8 mouse cellular contexts compared by ENCODE assay signal in genomic region chr1:160194529-160195336, GRCm38 (mm10). TPM values are rescaled to one million over a fixed set of nuclear protein-coding genes. Genes with fewer than 3 reads are reported as not detected.
A peak's percentile ranks its signal among the peaks of the same experiment; 100 is the strongest.
DNase-seq lines count a peak whose midpoint lies in the region; ATAC-seq and TF ChIP-seq lines count a peak whose summit lies in the region.

Mrps14 (plus strand) TSS chr1:160195215.

- H3K9ac ChIP-seq in heart, embryonic 15.5 days: peak within 1 kb of the TSS; percentile 92
- peak within 1 kb of the TSS; percentile 68 for H3K9ac ChIP-seq in liver, embryonic 14.5 days (replicated peaks)
- peak within 1 kb of the TSS; percentile 75 for H3K9ac ChIP-seq in neural tube, embryonic 11.5 days (ENCODE audit: low read length)
- peak within 1 kb of the TSS; percentile 94 for H3K9ac ChIP-seq in stomach, postnatal 0 days (ENCODE audit: low read length)

- peak; percentile 97 for TF ChIP-seq CTCF in liver, embryonic 14.5 days (IDR thresholded peaks at IDR 0.05; ENCODE audit: low read depth)
- peak; percentile 94 for TF ChIP-seq CTCF in stomach, postnatal 0 days (IDR thresholded peaks at IDR 0.05; ENCODE audit: low read depth)

- WGBS in forebrain, embryonic 10.5 days: 8% methylated on average over 31 of the region's 31 CpGs
- 6% methylated on average over 31 of the region's 31 CpGs for WGBS in heart, embryonic 15.5 days
- 7% methylated on average over 31 of the region's 31 CpGs for WGBS in liver, embryonic 14.5 days (ENCODE audit: insufficient replicate concordance)
- 8% methylated on average over 31 of the region's 31 CpGs for WGBS in neural tube, embryonic 11.5 days
- WGBS in stomach, postnatal 0 days: 6% methylated on average over 31 of the region's 31 CpGs

- H3K27ac ChIP-seq in forebrain, embryonic 10.5 days: peak within 1 kb of the TSS; percentile 90
- peak within 1 kb of the TSS; percentile 83 for H3K27ac ChIP-seq in heart, embryonic 15.5 days
- H3K27ac ChIP-seq in liver, embryonic 14.5 days: peak within 1 kb of the TSS; percentile 61
- H3K27ac ChIP-seq in neural tube, embryonic 11.5 days (ENCODE audit: low read depth, low read length): peak within 1 kb of the TSS; percentile 34; the same call in 1 of the 2 replicates
- H3K27ac ChIP-seq in stomach, postnatal 0 days (replicated peaks): peak within 1 kb of the TSS; percentile 91

- H3K4me1 ChIP-seq in forebrain, embryonic 10.5 days: peaks cover 16% of the 10 kb centered on the region
- peaks cover 10% of the 10 kb centered on the region; the same call in 1 of the 2 replicates for H3K4me1 ChIP-seq in heart, embryonic 15.5 days (replicated peaks)
- H3K4me1 ChIP-seq in liver, embryonic 14.5 days (replicated peaks; ENCODE audit: control insufficient read depth in 2 of 2, insufficient read depth in 2 of 2, low read length in 1 of 2): peaks cover 10 to 11% of the 10 kb centered on the region in 2 experiments
- H3K4me1 ChIP-seq in neural tube, embryonic 11.5 days (ENCODE audit: control insufficient read depth, insufficient read depth, low read length): peaks cover 5% of the 10 kb centered on the region; the same call in 1 of the 2 replicates
- no peaks in the 10 kb centered on the region for H3K4me1 ChIP-seq in stomach, postnatal 0 days (replicated peaks; ENCODE audit: control insufficient read depth, insufficient read depth)

- H3K27me3 ChIP-seq in forebrain, embryonic 10.5 days (ENCODE audit: poor library complexity, severe bottlenecking): no peaks in the 10 kb centered on the region
- H3K27me3 ChIP-seq in heart, embryonic 15.5 days: no peaks in the 10 kb centered on the region
- no peaks in the 10 kb centered on the region for H3K27me3 ChIP-seq in liver, embryonic 14.5 days (ENCODE audit: control insufficient read depth, insufficient read depth, low read length)
- no peaks in the 10 kb centered on the region for H3K27me3 ChIP-seq in neural tube, embryonic 11.5 days (ENCODE audit: control insufficient read depth, insufficient read depth, low read length)
- no peaks in the 10 kb centered on the region for H3K27me3 ChIP-seq in stomach, postnatal 0 days (ENCODE audit: control insufficient read depth, insufficient read depth, low read length)

- ATAC-seq in heart, embryonic 15.5 days (replicated peaks; ENCODE audit: insufficient number of reproducible peaks, insufficient read depth, low FRiP score, low read depth): peak; percentile 99
- peak; percentile 100 for ATAC-seq in liver, embryonic 14.5 days (ENCODE audit: insufficient read depth)
- peak; percentile 99 for ATAC-seq in neural tube, embryonic 11.5 days (ENCODE audit: insufficient read depth, low FRiP score, low TSS enrichment)
- ATAC-seq in stomach, postnatal 0 days (ENCODE audit: low FRiP score, low TSS enrichment): peak; percentile 99

- peaks cover 27% of the 10 kb centered on the region for H3K36me3 ChIP-seq in forebrain, embryonic 10.5 days (replicated peaks)
- H3K36me3 ChIP-seq in heart, embryonic 15.5 days: peaks cover 21% of the 10 kb centered on the region; the same call in 1 of the 2 replicates
- H3K36me3 ChIP-seq in liver, embryonic 14.5 days (replicated peaks; ENCODE audit: control insufficient read depth, insufficient read depth, low read depth): peaks cover 15% of the 10 kb centered on the region
- H3K36me3 ChIP-seq in neural tube, embryonic 11.5 days (ENCODE audit: control insufficient read depth, insufficient read depth, low read length): no peaks in the 10 kb centered on the region
- H3K36me3 ChIP-seq in stomach, postnatal 0 days (ENCODE audit: control insufficient read depth, insufficient read depth, low read length): no peaks in the 10 kb centered on the region

- H3K4me3 ChIP-seq in forebrain, embryonic 10.5 days: peak within 1 kb of the TSS; percentile 88
- H3K4me3 ChIP-seq in heart, embryonic 15.5 days: peak within 1 kb of the TSS; percentile 86
- peak within 1 kb of the TSS; percentile 88 to 95 for H3K4me3 ChIP-seq in liver, embryonic 14.5 days (ENCODE audit: insufficient read depth in 1 of 2, low read depth in 2 of 2, low read length in 2 of 2)
- peak within 1 kb of the TSS; percentile 73 for H3K4me3 ChIP-seq in neural tube, embryonic 11.5 days (ENCODE audit: low read depth, low read length)
- peak within 1 kb of the TSS; percentile 89 for H3K4me3 ChIP-seq in stomach, postnatal 0 days (ENCODE audit: low read depth, low read length)

- DNase-seq in CD8-positive naive resting alpha-beta T cell, adult 2 months (ENCODE audit: low read depth in 2 of 2, low spot score in 2 of 2): peak; percentile 97 to 100
- peak; percentile 99 for DNase-seq in c-Kit-positive CD71-negative TER-119-negative erythroid progenitor cells, embryonic 14.5 days (ENCODE audit: low read depth)
- peak; percentile 94 for DNase-seq in forebrain, embryonic 10.5 days (ENCODE audit: extremely low spot score, low spot score)
- peak; percentile 99 for DNase-seq in kidney, postnatal 25 days
- peak; percentile 97 to 100 (median 98) for DNase-seq in liver, embryonic 14.5 days (ENCODE audit: low read depth in 3 of 3, low spot score in 3 of 3)
- peak; percentile 97 for DNase-seq in neural tube, embryonic 11.5 days (ENCODE audit: low spot score)
- peak; percentile 99 for DNase-seq in stomach, postnatal 0 days (ENCODE audit: low spot score)

- H3K4me2 ChIP-seq in heart, embryonic 15.5 days: peak within 1 kb of the TSS; percentile 80
- H3K4me2 ChIP-seq in liver, embryonic 14.5 days (ENCODE audit: low read depth): peak within 1 kb of the TSS; percentile 72
- H3K4me2 ChIP-seq in neural tube, embryonic 11.5 days (ENCODE audit: low read depth): peak within 1 kb of the TSS; percentile 58
- peak within 1 kb of the TSS; percentile 79 for H3K4me2 ChIP-seq in stomach, postnatal 0 days (replicated peaks; ENCODE audit: low read depth)

- no peaks in the 10 kb centered on the region for H3K9me3 ChIP-seq in forebrain, embryonic 10.5 days
- no peaks in the 10 kb centered on the region for H3K9me3 ChIP-seq in heart, embryonic 15.5 days (replicated peaks)
- no peaks in the 10 kb centered on the region for H3K9me3 ChIP-seq in liver, embryonic 14.5 days (ENCODE audit: control insufficient read depth, low read length)
- H3K9me3 ChIP-seq in neural tube, embryonic 11.5 days (ENCODE audit: control insufficient read depth, low read length): no peaks in the 10 kb centered on the region
- H3K9me3 ChIP-seq in stomach, postnatal 0 days (ENCODE audit: control insufficient read depth, low read length): no peaks in the 10 kb centered on the region

- peak; percentile 41; the same call in 1 of the 2 replicates for TF ChIP-seq EP300 in liver, embryonic 14.5 days (IDR thresholded peaks at IDR 0.05; ENCODE audit: low read depth)
- TF ChIP-seq EP300 in stomach, postnatal 0 days (optimal IDR thresholded peaks at IDR 0.05): no peak

RNA-seq across cellular contexts. Expression of gene Mrps14, which starts in this region (rescaled TPM):
- 240 and 251 TPM in 2 replicates for polyA plus RNA-seq in forebrain, embryonic 10.5 days (2016; fragmentation: Nextera tagmentation; extraction: Ambion mirVana)
- 170 and 202 TPM in 2 replicates for polyA plus RNA-seq in heart, embryonic 15.5 days (2015; fragmentation: Nextera tagmentation; extraction: Ambion mirVana)
- 12.3 and 34.6 TPM in 2 replicates for polyA plus RNA-seq in liver, embryonic 14.5 days (2012; rRNA removed)
- 211 and 219 TPM in 2 replicates for polyA plus RNA-seq in liver, embryonic 14.5 days (2014; fragmentation: Nextera tagmentation; extraction: Ambion mirVana)
- 193 and 213 TPM in 2 replicates for polyA plus RNA-seq in neural tube, embryonic 11.5 days (2014; fragmentation: Nextera tagmentation; extraction: Ambion mirVana)
- 248 and 259 TPM in 2 replicates for polyA plus RNA-seq in stomach, postnatal 0 days (2015; fragmentation: Nextera tagmentation; extraction: Ambion mirVana)

Comparison
In these comparisons a context has a peak if more than half of its experiments do, and no peak if none do; other contexts are left out.
1. Peak in every context shown above with its lines: DNase-seq, ATAC-seq, H3K4me3 ChIP-seq and H3K27ac ChIP-seq.
2. H3K27ac ChIP-seq: peak in every context shown above with its lines; median percentile 91 in stomach, postnatal 0 days; 90 in forebrain, embryonic 10.5 days; 83 in heart, embryonic 15.5 days; 61 in liver, embryonic 14.5 days; 34 in neural tube, embryonic 11.5 days.